Mouse (Mus musculus) 3T3-L1 (cell line): ENCODE measurements around the gene Tbc1d9.
A peak's percentile ranks its signal among the peaks of the same experiment; 100 is the strongest.

Experiments used
- DNase-seq: peaks from one replicate; pipeline ENCODE4 v3.0.0-alpha.2; 2015; ENCODE audit warnings: low read depth, low spot score

Gene Tbc1d9

DNA sequence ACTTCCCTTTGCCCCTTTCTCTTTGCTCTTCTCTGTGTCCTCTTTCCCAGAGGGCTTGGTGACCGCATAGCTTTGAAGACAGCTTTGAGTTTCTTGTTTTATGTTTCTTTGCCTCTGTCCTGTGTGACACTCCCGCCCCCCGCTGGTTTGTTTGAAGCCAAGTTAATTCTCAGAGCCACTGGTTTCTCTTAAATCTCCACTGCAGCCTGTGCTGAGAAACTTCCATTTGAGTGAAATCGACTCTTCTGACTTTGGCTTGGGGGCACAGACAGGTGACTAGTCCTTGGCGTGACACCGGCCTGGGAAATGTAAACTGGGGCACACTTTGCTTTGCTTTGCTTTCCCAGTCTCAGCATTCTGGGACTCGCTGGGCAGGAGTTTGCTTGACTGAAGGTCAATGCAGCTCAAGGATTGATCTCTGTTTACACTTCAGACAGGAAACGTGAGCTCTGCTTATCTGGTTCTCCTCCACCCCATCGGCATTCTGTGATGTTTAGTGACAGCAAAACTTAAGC, 13.1 kb downstream of the Tbc1d9 start:
- no peak for DNase-seq

DNA sequence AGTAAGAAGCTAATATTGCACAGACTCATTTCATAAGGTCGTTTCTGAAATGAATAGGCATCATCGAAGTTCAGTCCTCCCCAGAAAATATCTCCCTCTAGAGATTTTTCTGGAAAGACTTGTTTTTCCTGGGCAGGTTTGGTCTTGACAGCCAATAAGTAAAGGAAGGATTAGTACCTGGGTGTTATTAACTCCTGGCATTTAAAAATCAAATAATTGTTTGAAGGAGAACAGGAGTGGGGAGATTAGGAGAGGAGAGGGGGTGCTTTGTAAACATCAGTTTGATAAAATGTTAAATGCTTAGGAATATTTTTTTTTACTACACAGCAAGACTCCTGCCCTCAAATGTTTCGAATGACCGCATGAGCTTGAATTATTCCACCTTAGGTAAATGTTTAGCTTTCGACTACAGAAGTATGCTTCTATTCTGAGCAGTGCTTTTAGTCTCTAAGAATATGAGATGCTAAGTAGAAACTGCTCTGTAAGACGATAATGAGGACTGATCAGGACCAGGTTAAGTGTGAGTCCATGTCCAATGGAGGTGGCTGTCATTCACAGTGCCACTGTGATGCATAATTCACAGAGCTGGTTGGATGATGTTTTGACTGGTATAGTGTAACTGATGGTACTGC, 16.8 kb downstream of the Tbc1d9 start:
- no peak for DNase-seq

DNA sequence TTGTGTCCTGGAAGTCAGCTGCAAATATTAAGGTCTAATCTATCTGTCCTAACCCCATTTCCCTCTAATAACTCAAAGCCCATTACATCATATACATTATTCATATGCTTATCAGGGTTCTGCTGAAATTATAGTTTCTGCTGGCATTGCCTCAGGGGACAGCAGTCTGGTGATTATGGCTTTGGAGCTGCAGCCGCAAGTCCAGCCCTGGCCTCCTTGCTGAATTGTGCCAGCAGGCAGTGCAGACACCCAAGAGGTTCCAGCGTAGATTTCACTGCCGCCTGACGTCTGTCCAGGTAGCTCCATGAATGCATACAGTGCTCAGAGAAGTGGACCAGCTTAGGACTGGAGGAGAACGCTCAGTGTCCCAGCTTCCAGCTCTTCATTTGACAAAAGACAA, 17.6 kb downstream of the Tbc1d9 start:
- no peak for DNase-seq

DNA sequence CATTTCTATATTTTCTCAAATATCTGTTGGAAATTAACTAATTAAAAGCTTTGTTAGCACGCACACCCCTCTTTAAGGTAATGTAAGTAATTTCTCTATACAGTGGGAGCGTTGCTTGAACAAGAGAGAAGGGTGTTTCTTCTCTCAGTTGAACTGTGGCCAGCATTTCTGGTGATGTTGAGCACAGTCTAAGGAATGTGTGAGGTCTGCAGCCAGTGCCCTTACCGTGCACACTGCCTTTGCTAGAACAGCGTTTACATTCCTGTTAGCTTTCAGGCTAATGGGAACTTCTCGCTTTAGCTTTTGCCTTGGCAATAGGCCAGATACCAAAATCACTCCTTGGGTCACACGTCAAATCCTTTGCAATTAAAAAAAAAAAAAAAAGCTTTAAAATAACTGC, 21.2 kb downstream of the Tbc1d9 start:
- DNase-seq, result peak; percentile 43

DNA sequence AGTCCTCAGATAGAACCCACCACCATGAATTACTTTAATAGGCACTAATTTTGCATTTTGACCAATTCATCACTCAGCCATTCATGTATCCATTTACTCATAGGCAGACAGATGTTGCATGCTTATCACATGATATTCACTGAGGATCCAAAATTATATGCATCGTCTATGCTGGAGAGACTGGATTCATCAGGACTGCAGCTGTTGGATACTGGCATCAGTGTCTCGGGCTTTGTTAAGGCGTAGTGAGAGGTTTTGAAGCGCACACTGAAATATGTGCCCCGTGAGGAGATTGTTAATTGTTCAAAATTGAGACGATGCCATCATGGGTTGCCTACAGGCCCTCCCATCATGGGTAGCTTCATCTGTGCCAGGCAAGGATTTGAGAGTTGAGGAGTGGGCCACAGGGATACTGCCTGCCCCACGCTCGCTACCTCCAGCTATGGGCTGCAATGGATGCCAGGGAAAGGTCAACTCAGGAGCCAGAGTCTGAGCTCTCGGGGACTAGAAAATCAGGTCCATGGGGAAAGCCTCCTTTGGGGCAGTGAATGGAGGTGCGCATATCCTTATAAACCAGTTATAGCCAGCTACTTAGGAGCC, 22.3 kb downstream of the Tbc1d9 start:
- DNase-seq, result no peak

DNA sequence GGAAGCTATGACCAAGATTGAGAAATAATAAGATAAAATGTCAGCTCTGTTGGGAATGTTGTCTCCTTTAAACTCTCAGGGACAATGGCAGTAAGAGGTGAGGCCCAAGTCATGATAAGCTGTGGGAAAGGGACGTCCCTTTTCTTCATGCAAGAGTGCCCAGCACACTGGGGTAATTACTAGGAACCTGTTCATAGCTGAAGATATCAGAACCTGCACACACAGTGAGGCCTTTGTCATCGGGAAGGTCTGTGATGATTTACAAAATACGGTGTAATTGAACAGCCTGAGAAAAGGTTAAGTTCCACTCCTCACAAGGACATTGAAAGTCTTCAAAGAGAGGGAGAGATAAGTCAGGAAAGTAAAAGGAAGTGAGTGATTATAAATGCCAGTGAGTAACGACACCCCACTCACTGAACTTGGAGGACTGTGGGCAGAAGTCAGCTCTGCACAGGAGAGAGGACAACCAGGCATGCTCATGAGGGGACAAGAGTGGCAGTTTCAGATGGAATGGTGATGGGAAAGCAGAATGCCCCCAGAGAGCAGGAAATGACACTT, 24.5 kb downstream of the Tbc1d9 start:
- no peak for DNase-seq

DNA sequence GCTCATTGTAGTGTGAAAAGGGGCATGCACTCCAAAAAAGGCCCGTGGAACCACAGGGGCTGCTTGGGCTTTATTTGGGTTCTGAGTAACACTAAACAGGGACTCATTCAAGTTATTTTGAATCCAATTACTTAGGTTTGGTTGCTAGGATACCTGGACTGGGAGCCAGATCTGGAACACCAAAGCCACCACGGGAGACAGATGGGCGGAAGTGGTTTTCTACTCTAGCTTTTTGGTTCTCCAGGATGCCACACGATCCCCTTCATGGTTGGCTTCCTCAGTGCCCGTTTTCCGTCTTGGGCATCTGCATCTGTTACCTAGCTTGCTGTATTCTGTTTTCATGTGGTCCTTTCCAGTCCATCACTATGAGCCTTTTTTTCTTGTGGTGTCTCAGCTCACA, 30.9 kb downstream of the Tbc1d9 start:
- no peak for DNase-seq

DNA sequence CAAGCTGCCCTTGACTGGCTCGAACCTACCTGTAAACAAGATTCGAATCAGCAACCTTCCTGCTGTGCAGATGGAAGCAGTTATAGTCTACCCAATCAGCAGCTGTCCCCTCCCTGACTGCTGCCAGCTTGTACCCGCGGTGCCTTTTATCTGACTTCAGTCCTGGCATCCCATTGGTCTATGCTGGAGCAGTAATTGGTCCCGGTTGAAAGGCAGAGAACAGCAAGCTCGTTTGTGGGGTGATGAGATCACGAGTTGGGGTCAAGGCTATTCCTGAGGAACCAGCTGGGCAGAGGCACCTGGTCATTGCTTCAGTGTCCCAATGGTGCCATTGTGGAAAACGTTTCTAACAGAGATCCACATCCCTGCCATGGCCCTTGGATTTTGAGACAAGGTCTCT, 34.6 kb downstream of the Tbc1d9 start:
- no peak for DNase-seq

DNA sequence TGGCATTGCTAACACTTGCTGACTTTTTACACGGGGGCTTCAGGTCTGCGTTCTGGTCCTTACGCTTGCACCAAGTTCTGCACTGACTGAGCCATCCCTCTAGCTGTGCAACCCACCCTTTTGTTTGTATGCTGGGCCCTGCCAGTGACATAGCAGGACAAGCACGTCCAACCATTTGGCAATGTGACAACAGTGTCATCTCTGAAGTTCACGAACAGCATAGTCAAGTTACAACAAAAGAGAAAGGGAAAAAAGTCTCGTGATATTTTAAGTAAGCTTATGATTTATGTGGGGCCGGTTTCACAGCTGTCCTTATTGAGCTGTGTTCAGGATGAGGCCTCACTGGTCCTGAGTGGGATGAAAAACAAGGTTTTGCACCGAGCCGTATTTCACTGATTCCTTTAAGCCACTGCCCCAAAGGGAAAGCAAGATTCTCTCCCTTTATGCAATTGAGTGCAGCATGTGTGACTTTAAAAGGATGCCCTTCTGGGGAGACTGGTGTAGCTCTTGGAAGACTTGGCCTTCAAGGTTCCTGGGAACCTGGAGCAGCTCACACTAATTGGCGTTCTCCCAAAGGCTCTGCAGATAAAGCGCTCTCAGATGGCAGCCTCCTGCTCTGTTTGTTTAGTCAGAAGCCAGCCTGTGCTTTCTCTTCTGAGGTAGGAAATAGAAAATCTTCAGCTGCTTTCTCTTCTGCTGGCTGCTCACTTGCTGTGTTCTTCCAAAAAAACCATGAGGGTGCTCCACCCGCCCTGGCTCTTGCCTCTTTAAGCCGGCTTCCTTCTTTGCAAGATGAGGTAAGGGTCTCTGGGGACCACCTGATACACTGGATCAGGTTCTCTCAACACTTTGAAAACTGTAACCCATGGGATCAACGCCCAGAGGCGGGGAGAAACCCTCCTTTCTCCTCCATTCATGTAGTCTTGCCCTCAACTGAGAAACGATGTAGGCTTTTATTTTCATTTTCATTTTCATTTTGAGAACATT, 35.3 kb downstream of the Tbc1d9 start:
- no peak for DNase-seq

DNA sequence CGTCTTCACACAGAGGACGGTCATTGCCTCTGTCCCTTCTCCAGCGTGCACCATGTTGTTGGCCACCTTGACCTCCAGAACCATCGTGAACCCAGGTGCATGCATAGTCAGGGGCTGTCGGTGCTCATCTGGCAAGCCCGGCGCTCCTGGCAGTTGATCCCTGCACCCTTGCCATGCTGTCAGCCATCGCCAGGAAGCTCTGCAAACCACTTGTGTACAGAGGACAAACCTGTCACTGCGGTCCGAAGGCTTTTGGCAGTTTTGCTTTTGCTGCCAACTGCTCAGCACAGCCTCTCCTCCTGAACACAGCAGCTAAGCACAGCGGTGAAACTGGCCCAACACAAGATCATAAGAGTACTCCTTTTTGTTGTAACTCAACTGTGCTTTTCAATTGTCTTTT, 37.8 kb downstream of the Tbc1d9 start:
- no peak for DNase-seq

DNA sequence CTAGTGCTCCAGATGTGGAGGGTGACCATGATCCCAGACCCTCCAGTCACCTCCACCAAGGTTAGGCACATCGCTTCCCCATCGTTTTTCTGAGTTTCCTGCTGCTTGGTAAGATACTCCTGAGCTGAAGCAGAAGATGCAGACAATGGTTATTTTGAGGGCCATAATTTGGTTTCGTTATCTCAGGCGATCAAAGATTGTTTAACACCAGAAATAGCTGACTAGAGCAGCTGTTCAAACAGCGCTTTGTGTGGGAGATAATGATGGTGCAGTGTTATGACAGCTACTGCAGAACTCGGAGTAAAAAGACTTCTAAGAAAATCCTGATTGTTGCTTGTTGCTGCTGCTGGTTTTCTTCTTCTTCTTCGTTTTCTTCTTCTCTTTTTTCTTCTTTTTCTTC, 40.8 kb downstream of the Tbc1d9 start:
- DNase-seq, result no peak

DNA sequence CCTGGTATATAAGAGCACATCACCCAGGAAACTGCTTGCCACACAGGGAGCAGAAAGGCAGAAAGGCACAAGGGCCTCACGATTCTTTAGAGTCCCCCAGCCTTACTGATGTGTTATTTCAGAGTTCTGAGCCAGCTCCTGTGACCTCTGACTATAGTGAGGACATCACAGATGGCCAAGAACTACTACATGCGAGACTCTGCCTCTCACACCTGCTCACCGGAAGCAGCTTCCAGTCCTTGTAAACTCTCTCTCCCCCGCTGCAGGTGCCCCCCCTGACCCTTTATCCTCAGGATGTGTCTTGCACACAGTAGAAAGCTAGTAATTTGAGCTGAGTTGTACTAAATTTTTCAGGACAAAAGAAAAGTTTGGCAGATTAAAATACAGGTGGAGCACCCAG, 44.4 kb downstream of the Tbc1d9 start:
- no peak for DNase-seq

DNA sequence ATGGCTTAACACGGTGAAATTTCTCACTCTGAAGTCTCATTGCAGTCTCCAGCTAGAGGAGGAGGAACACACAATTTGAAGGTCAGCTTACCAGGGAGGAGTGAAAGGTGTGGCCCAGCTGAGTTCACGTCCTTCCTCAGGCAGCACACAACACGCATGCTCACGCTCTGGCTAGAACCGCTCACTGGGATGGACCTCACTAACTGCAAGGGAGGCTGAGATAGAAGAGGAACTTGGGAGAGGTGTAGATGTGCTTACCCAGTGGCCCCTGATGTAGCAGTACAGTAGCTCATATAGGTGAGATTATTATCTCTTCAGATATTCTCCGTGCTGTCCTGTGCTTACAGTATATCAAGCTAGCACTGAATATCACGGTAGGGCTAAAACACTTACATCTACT, 45.5 kb downstream of the Tbc1d9 start:
- DNase-seq, result no peak

DNA sequence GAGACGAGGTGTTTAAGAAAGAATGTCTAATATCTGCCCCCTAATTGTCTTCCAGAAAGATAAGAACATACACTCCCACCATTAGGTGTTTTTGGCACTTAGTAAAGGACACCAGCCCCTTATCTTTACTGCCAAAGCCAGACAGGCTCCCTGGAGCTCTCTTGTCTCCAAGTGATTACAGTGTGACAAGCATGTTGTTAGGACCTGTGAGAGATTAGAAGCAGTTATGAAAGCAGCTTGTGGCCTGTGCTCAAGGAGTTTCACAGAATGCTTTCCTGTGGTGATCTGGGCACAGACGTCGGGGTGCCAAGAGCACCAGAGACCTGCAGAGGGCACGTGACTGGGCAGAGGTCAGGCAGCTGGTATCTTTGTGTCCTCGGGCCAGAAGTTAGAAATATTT, 49.9 kb downstream of the Tbc1d9 start:
- DNase-seq, result no peak

DNA sequence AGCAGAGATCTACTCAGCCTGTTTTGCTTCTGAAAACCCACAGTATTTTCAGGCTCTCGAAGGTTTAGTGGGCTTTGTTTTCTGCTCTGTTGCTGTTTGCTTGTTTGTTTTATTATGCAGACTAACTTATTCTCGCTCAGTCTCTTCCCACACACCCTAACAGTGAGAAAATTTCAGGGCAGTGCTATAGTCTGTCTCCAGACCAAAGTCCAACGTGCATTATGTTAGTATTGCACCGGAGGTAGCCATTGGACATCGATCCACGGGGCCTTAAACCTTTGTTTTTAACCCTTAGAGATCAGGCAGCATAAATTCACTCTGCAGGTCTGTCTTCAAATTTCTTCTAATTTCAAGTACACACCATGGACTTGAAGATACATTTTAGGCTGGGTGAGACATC, 51.4 kb downstream of the Tbc1d9 start:
- no peak for DNase-seq

DNA sequence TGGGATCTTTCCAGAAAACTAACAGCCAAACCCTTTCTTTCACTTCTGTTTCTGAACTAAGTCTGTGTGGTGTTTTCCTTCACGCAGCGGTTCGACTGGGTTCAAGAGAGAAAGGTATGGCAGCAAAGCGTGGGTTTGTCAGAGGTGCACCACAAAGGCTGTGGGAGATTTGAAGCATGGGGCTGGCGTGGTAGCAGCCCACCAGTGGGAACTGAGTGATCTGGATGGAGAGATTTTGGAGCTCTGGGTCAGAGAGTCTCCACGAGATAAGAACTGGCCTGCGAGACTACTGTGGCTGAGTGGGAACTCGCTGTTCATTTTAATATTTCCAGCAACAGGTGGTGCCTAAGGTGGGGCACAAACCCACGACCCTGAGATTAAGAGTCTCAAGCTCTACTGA, 52.0 kb downstream of the Tbc1d9 start:
- DNase-seq, result no peak

DNA sequence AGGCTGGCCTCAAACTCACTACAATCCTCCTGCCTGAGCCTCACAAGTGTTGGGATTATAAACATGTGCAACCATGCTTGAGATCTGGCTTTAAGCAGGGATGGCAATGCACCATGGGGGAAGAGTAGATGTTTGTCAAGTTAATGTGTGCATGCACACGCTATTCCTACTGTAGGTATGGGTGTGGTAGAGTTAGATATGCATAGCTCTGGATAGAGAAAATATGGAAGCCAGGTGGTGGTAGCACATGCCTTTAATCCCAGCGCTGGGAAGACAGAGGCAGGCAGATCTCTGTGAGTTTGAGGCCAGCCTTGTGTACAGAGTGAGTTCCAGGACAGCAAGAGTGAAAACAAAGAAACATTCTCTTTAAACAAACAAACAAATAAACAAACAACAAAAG, 52.7 kb downstream of the Tbc1d9 start:
- no peak for DNase-seq

DNA sequence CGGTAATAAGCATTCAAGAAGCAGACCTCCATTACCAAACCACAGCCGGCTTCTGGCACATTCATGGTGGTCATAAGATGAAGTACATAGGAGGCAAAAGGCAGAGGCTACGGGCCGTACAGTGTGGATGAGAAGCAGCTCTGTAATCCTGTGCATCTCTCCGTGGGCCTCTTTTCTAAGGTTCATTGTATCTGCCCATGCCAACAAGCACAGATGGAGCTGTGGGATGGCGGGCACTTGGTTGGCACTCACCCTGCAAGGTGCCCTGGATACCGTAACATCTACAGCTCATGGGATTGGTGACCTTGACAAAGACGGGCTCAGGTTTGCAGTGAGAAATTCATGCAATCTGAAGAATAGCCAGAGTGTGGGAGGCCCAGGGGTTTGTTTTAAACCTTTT, 54.2 kb downstream of the Tbc1d9 start:
- DNase-seq, result no peak

DNA sequence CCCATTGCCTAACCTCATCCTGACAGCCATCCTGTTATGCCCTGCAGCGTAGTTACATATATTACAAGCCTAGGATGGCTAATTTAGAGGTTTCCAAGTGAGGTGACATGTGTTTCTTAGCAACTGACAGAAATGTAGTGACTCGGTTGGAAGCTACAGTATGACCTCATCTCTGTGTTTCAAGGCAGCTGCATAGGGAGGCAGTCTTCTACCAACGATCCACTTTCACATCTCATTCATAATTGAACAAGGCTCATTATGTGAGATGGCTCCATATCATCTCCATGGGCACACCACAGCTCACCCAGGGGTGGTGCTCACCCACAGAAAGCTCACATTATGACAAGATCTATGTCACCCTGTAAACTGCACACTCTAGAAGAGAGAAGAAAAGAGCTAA, 55.6 kb downstream of the Tbc1d9 start:
- DNase-seq, result no peak

DNA sequence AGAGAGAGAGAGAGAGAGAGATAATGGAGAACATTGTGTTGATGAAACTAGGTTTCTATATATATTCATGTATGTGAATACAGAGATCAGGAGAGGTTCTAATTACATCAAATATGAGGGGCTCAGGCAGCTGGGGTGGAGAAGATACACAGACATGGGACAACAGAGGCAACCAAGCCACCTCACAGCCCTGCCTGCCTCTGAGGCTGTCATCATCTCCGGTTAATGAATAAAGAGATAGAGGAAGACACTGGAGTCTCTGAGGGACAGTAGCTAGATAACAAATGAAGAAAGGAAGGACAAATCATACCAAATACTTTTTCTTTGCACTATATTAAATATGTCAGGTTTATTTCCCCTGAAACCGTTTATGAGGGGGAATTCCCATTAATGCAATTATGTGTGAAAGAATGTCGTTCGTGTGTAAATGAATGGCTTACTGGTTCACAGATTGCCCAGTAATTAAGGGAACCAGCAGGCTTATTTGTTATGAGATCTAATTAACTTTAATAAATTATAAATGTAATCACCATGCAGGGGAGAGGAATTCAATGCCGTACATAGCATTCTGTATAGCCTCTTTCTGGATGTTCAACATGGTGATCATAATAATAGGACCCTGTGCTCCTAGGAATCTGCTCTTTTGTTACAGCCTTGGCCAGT, 59.7 kb downstream of the Tbc1d9 start:
- DNase-seq, result no peak

DNA sequence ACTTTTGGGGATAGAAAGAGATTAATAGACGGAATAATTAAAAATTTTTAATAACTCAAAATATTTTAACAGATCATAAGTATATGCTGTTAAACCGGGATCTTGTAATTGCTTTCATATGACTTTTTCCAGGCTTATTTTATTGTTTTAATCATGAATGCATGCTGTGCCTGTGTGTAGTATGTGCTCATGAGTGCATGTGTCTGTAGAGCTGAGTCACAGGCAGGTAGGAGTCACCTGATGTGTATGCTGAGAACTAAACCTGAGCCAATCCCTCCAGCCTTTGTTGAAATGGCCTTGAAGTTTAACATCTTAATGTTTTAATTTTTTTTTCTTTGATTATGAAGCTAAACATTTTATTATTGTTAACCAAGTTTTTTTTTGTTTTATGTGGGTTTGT, 60.4 kb downstream of the Tbc1d9 start:
- no peak for DNase-seq

DNA sequence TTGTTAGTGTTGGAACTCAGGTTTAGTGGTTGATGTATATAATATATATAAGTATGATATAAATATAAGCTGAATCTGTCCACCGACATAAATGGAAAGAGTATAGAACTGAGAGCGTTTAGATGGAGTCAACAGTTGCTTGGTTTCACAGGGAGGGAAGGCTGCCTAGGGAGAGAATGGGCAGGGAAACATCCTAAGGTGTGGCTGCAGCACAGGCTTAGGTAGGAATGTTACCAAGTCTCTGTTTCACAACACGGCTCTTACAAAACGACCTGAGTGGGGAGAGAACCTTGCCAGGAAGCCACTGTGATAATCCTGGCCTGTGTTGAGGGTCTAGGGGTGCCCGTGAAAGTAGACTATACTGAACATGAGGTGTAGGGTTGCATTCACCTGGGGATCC, 62.2 kb downstream of the Tbc1d9 start:
- DNase-seq, result no peak
